Comparison of ENCODE assay signal across 14 mouse cellular contexts in genomic region chr9:121373512-121373911, GRCm38 (mm10).
A peak's percentile ranks its signal among the peaks of the same experiment; 100 is the strongest.
DNase-seq lines count a peak whose midpoint lies in the region; ATAC-seq and TF ChIP-seq lines count a peak whose summit lies in the region.
"Had no signal": no experiment of that assay in that cellular context is flagged by ENCODE, and none has a peak within 500 bp of the region (broad histone marks: within the 10 kb centered on the region; RNA-seq: fewer than 3 reads in every experiment).

No protein-coding gene starts in this region.

- no peaks in the 10 kb centered on the region for H3K36me3 ChIP-seq in hindbrain, embryonic 14.5 days (replicated peaks; ENCODE audit: control insufficient read depth, insufficient read depth)
- no peaks in the 10 kb centered on the region for H3K36me3 ChIP-seq in midbrain, embryonic 14.5 days (ENCODE audit: control insufficient read depth, insufficient read depth, low read length)
- H3K36me3 ChIP-seq: intestine, embryonic 15.5 days; lung, embryonic 15.5 days had no signal

- TF ChIP-seq CTCF in cerebellum, adult 2 months (IDR thresholded peaks at IDR 0.05; ENCODE audit: borderline replicate concordance, insufficient read depth, low read depth, low read length): no peak
- TF ChIP-seq CTCF in left cerebral cortex, adult 2 months (IDR thresholded peaks at IDR 0.05): no peak

- no peak overlapping the region; the same call in 1 of the 2 replicates for H3K9ac ChIP-seq in hindbrain, embryonic 14.5 days
- no peak overlapping the region for H3K9ac ChIP-seq in midbrain, embryonic 14.5 days (replicated peaks; ENCODE audit: low read length)
- H3K9ac ChIP-seq: intestine, embryonic 15.5 days; lung, embryonic 15.5 days had no signal

- DNase-seq in cerebellum, adult 2 months: no peak
- DNase-seq in cerebellum, adult 11-12 months: no peak
- no peak for DNase-seq in left cerebral cortex, adult 2 months (ENCODE audit: extremely low spot score in 1 of 2, low spot score in 2 of 2)
- no peak for DNase-seq in left cerebral cortex, postnatal 36 days (ENCODE audit: low spot score in 2 of 2)
- DNase-seq in hindbrain, embryonic 14.5 days (ENCODE audit: low spot score): no peak
- DNase-seq in midbrain, embryonic 14.5 days: no peak
- DNase-seq in thymus, postnatal 14 days: no peak
- no peak for DNase-seq in urinary bladder, postnatal 14 days (ENCODE audit: low spot score)
- DNase-seq: adrenal gland, adult 8-10 months; liver; right cerebral cortex, adult 18-20 months had no signal

- ATAC-seq in hindbrain, embryonic 14.5 days (ENCODE audit: low FRiP score): no peak
- no peak for ATAC-seq in midbrain, embryonic 14.5 days (ENCODE audit: low FRiP score, low TSS enrichment)
- ATAC-seq: intestine, embryonic 15.5 days had no signal

- no peaks in the 10 kb centered on the region for H3K27me3 ChIP-seq in cerebellum, adult 2 months (ENCODE audit: control insufficient read depth, insufficient read depth, low read length)
- no peaks in the 10 kb centered on the region for H3K27me3 ChIP-seq in hindbrain, embryonic 14.5 days (ENCODE audit: control insufficient read depth, insufficient read depth, low read length)
- no peaks in the 10 kb centered on the region for H3K27me3 ChIP-seq in midbrain, embryonic 14.5 days (ENCODE audit: control insufficient read depth, insufficient read depth, low read length)
- H3K27me3 ChIP-seq: heart, embryonic 12.5 days; intestine, embryonic 15.5 days; lung, embryonic 15.5 days had no signal

- H3K9me3 ChIP-seq in hindbrain, embryonic 14.5 days (ENCODE audit: control insufficient read depth, low read length): no peaks in the 10 kb centered on the region
- no peaks in the 10 kb centered on the region for H3K9me3 ChIP-seq in midbrain, embryonic 14.5 days (ENCODE audit: control insufficient read depth, low read length)
- H3K9me3 ChIP-seq: heart, embryonic 12.5 days; intestine, embryonic 15.5 days; lung, embryonic 15.5 days had no signal

- no peak overlapping the region for H3K4me3 ChIP-seq in cerebellum, adult 2 months (replicated peaks; ENCODE audit: insufficient read depth, low read depth, low read length)
- H3K4me3 ChIP-seq in left cerebral cortex, adult 2 months: no peak overlapping the region
- H3K4me3 ChIP-seq in hindbrain, embryonic 14.5 days (replicated peaks; ENCODE audit: low read length): no peak overlapping the region
- no peak overlapping the region for H3K4me3 ChIP-seq in midbrain, embryonic 14.5 days (replicated peaks; ENCODE audit: low read depth, low read length)
- H3K4me3 ChIP-seq: heart, embryonic 12.5 days; intestine, embryonic 15.5 days; lung, embryonic 15.5 days had no signal

- H3K27ac ChIP-seq in cerebellum, adult 2 months (ENCODE audit: insufficient read depth, low read length): peak overlapping the region; percentile 77
- peak overlapping the region; percentile 73 for H3K27ac ChIP-seq in left cerebral cortex, adult 2 months
- H3K27ac ChIP-seq in hindbrain, embryonic 14.5 days: 0 out of 2 replicates have a peak overlapping the region, but pooled peaks have one; percentile 57
- 0 out of 2 replicates have a peak overlapping the region, but pooled peaks have one; percentile 8 for H3K27ac ChIP-seq in midbrain, embryonic 14.5 days (replicated peaks; ENCODE audit: low read depth, low read length)
- H3K27ac ChIP-seq: intestine, embryonic 15.5 days had no signal

- TF ChIP-seq POLR2A in cerebellum, adult 2 months (IDR thresholded peaks at IDR 0.05; ENCODE audit: borderline replicate concordance, insufficient read depth, low read length): no peak

- H3K4me1 ChIP-seq in cerebellum, adult 2 months (ENCODE audit: control insufficient read depth, insufficient read depth, low read length): peaks cover 49% of the 10 kb centered on the region
- H3K4me1 ChIP-seq in hindbrain, embryonic 14.5 days (replicated peaks; ENCODE audit: control insufficient read depth, insufficient read depth, low read length): peaks cover 32% of the 10 kb centered on the region
- H3K4me1 ChIP-seq in midbrain, embryonic 14.5 days (ENCODE audit: control insufficient read depth, insufficient read depth, low read length): peaks cover 27% of the 10 kb centered on the region; the same call in 1 of the 2 replicates

- H3K4me2 ChIP-seq in hindbrain, embryonic 14.5 days (replicated peaks): no peak overlapping the region
- no peak overlapping the region for H3K4me2 ChIP-seq in midbrain, embryonic 14.5 days (ENCODE audit: low read length)
- H3K4me2 ChIP-seq: heart, embryonic 12.5 days; intestine, embryonic 15.5 days; lung, embryonic 15.5 days had no signal

- intact Hi-C loops in left cerebral cortex, adult 2 months (cut with DNase I): no loop called here
- intact Hi-C loops in left cerebral cortex, postnatal 36 days (cut with DNase I): loop anchor here (5.0 kb wide), 1 partner anchor 76 kb away; the partner anchor contains the start of gene Trak1

- WGBS in cerebellum, adult 2 months: 32% methylated on average over 4 of the region's 4 CpGs
- WGBS in hindbrain, embryonic 14.5 days: 52% methylated on average over 4 of the region's 4 CpGs
- WGBS in midbrain, embryonic 14.5 days: 45% methylated on average over 4 of the region's 4 CpGs

Comparison
In these comparisons a context has a peak if more than half of its experiments do, and no peak if none do; other contexts are left out.
1. H3K27ac ChIP-seq: peak in every context shown above with its lines; median percentile 77 in cerebellum, adult 2 months; 73 in left cerebral cortex, adult 2 months; 57 in hindbrain, embryonic 14.5 days; 8 in midbrain, embryonic 14.5 days.